Mouse (Mus musculus) left cerebral cortex, adult 9 months (tissue): ENCODE data around the gene Szrd1.

Experiments used
- DNase-seq, 2 experiments: peaks; one replicate each; pipeline ENCODE4 v3.0.0; 2022; ENCODE audit warnings: low spot score in 2 of 2

The Szrd1 gene

DNA sequence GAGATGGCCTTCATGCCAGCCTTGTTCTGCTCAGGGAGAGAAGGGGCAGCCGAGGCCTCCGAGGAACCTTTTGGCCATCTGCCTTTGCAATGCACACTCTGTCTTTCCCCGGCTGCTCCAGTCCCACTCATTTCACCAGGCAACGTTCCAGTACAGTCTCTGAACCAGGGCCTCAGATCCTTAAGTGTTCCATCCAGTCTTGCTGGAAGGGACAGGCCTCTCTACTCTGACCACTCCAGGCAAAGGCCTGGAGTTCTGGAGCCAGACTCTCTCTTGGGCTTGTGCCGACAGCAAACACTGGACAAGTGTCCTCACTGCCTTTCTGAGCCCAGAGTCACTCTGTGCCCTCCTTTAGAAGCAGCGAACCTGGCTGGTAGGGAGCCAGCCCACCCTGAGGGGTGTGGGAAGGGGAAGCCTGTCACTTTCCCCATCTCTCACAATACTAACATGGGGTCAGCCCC lies 25.0 kb downstream of the Szrd1 start:
- DNase-seq: peak in 1 of 2 experiments; percentile 42

DNA sequence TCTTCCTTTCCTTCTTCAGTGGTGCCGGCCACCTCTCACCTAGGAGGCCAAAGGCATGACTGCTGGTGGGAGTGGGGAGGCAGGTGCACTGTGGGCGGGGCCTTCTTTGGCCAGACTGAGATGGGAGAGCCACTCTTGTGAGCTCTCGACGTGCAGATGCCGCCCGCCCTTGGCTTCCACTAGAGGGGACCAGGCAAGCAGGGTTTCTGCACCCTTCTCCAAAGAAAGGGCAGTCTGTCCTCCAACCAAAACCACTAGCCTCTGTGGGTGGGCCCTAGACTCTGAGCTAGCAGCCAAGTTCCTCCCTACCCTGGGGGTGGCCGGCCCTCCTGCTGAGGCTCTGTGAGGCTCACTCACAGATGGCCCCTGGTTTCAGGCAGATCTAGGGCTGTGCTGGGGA lies 25.7 kb downstream of the Szrd1 start:
- no peak for DNase-seq

DNA sequence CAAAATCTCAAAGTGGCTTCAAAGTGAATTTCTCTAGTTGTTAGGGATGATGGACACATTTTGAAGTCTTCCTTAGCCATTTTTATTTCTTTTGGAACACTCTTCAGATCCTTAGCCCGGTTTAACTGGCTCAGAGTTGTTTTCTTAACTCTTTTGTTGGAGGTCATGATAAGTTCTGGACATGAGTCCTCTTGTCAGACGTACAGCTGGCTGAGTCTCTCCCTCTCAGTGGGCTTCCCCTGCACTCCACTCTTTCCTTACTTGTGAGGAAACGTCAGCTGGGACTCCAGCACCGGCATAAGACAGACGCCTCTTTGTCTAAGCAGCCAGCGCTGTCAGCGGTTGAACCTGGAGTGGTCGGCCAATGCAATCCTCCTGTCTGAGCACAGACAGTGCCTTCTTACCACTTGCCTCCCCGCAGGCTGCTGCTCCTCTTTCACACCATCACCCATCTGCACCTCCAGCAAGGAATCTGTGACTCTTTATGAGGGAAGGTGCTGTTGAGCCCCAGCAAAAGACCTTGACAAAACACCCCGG lies 31.3 kb downstream of the Szrd1 start:
- no peak for DNase-seq

DNA sequence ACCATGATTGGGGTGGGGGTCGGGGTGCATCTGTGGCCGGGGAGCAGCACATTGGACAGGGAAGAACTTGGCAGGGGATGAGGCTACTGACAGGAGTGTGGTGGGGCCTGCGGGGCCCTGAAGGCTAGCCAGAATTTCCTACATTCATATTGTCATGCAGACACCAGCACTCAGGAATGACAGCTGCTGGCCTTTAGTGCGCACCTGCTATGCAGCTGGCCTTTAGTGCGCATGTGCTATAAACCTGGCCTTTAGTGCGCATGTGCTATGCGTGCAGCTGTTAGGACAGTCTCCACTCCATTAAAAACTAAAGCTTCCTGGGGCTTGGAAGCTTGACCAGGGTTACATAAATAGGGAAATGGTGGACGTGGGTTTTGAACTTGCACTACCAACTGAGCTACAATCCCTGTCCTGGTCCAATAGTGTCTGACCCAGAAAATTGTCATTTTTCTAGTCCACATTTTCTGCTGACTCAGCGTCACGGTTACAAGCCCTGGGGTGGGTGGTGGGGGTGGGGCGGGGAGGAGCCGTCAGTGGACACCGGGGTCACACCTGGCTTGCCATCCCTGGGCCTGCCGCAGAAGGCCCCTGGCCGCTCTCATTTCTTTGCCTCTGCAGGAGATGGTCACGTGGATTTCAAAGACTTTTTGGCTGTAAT lies 32.9 kb downstream of the Szrd1 start:
- no peak for DNase-seq

DNA sequence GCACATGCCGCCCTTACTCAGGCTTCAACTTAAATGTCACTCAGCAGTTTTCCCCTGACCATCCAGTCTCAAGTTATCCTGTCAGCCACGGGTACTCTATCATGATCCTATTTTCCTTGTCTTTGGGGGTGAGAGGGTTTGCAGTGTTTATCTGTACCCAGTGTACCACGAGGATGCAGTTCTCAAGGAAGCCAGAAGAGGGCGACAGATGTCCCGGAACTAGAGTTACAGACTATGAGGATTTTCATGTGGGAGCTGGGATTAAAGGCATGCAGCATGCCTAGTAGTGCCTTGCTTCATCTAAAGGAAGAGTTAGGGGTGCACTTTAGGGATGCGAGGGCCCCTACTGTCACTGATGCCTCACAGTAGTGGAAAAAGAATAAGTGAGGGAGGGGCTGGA lies 37.7 kb downstream of the Szrd1 start:
- no peak for DNase-seq

DNA sequence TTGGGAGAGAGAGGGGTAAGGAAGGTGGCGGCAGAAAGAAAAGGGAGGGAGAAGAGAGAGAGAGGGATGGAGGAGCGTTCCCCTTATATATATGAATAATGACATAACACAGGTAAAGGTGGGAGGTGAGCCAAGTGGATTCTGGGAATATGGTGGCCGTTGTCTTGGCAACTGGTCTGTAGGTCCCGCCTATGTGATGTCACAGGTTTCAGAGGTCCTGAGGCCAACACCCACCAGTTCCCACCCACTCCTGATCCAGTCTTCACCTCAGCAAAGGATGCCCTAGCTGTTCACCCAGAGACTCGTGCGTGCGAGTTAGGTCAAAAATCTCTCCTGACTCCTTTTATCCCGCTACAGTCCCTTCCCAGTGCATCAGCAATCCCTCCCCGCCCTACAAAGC lies 38.3 kb downstream of the Szrd1 start:
- no peak for DNase-seq

DNA sequence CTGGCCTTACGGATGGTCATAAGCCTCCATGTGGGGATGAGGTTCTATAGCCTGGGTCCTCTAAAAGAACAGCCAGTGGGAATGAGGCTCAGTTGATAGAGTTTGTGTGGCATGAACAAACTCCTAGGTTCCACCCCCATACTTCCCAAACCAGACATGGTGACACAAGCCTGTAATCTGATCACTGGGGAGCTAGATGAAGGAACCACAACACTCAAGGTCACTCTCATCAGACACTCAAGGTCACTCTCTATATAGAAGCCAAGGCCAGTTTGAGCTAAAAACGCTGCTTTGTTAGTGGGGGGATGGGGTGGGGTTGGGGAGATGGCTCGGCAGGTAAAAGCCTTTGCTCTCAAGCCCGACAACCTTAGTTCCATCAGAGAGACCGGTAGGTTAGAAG lies 39.6 kb downstream of the Szrd1 start:
- DNase-seq: no peak

DNA sequence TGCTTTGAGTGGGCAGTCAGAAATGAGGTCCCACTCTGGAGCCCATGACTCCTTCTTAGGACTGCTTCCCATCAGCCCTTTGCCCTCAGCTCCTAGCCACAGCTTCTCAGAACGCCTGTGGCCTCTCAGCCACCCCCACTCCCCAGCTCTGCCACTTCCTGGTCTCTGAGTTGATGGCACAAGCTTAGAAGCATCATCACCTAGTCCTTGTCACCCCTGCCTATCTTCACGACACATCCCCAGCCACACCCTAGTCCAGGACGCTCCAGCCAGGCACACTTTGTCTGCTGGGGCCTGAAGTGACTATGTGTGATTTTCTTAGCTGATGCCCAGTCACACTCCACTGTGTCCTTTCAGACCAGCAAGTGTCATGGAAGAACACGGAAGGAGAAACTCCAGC lies 40.6 kb downstream of the Szrd1 start:
- no peak for DNase-seq

DNA sequence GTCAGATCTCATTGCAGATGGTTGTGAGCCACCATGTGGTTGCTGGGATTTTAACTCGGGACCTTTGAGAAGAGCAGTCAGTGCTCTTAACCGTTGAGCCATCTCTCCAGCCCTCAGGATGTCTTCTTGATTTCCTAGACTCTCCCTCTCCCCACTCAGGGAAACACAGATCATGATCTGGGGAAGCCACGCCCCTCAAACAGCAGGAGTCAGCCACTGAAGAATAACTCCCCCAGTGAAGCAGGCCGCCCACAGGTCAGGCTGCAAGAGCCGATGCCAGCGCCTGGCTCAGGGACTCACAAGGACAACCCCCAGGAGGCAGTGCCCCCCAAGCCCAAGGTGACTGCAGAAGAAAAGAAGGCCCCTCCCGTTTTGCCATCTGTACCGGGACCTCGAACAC lies 42.9 kb downstream of the Szrd1 start:
- DNase-seq: no peak

DNA sequence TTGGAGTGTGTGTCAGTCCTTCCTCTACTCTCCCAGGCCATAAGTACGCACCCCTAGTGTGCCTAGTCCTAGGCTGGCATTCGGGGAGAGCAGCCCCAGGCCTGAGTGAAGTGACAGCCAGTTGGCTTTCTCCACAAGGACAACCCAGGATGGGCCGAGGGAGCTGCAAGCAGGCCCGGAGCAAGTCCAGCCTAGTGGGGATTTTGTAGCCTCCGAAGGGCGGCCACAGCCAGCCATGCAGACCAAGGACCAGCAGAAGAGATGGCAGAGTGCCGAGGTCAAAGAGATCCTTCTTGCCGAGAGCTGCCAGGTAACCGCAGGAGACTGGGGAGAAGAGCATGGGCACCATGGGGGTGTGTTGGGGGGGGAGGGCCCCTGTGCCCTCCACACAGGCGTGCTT lies 44.6 kb downstream of the Szrd1 start:
- DNase-seq: no peak

DNA sequence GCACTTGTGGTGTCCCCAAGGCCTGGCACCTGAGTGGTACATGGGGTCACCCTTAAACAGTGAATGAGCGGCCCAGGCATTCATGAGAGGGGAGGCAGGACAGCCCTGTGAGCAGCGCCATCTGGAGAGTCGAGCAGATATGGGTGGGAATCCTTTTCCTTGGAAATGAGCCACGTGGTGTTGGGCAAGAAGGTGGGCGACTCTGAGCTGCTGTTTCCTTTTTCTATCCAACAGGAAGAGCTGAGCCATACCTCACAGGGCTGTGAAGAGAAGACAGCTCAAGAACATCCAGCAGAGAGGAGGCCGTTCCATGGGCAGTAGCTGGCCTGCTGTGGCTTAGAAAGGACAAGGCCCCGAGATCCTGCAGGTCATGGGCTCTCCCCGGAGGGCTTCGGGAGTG lies 50.9 kb downstream of the Szrd1 start:
- no peak for DNase-seq

DNA sequence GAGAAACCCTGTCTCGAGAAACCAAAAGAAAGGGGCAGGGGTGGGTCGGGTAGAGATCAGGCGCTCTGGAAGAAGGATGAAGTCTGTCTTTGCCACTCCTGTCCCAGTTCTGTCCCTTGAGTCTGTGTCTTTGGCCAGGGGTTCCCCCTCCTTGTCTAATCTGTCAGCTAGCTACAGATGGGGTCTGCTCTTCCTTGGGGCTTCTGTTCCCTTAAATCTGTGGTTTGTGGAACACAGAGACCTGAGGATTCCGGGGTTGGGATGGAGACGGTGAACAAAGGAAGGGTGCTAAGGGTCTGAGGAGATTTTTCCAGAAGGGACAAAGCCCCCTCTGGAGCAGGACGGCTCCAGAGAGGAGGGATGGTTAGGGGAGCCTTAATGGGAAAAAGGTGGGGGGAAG lies 51.5 kb downstream of the Szrd1 start, which contains the start of gene Spata21:
Gene Spata21, plus strand, starts transcription at position 301 of the 400 bp plus-strand sequence.
- DNase-seq: no peak

DNA sequence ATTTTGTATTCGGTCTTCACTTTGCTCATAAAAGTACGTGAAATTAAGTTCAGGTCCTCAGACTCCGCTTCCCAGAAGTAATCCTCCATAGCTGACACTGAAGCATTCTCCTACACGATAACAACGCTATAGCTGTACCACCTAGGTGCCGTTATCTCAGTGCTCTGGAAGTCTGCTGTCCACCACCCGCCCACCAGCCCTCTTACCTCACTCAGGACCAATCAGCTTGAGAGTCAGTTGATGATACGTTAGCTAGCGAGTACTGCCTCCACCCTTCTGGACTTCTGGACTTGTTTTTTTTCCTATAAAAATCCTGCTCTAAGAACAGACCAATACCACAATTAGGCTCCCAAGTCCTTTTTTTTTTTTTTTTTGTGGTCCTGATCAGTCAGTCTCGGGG lies 52.7 kb downstream of the Szrd1 start:
- no peak for DNase-seq

DNA sequence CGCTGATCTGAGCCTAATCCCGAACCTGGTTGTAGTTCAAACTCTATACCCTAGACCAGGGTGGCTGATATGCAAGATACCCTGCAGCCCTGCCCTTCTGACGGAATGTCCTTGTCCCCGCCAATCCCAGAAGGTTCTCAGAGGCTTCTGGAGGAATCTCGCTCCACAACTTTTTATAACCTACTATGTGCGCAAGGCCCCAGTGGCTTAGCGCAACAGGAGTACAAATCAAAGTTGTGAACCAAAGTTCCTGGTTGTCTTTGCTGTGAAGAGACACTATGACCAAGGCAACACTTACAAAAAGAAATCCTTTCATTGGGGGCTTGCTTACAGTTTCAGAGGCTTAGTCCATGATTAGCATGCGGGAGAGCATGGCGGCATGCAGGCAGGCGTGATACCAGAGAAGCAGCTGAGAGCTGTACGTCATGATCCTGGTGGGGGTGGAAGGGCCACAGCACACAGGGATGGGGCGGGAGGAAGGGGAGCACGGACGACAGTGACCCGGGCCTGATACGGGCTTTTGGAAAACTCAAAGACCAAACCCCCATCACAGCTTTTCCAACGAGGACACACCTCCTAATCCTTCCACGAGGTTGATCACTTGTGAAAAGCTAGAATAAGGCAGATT lies 61.0 kb downstream of the Szrd1 start:
- no peak for DNase-seq

DNA sequence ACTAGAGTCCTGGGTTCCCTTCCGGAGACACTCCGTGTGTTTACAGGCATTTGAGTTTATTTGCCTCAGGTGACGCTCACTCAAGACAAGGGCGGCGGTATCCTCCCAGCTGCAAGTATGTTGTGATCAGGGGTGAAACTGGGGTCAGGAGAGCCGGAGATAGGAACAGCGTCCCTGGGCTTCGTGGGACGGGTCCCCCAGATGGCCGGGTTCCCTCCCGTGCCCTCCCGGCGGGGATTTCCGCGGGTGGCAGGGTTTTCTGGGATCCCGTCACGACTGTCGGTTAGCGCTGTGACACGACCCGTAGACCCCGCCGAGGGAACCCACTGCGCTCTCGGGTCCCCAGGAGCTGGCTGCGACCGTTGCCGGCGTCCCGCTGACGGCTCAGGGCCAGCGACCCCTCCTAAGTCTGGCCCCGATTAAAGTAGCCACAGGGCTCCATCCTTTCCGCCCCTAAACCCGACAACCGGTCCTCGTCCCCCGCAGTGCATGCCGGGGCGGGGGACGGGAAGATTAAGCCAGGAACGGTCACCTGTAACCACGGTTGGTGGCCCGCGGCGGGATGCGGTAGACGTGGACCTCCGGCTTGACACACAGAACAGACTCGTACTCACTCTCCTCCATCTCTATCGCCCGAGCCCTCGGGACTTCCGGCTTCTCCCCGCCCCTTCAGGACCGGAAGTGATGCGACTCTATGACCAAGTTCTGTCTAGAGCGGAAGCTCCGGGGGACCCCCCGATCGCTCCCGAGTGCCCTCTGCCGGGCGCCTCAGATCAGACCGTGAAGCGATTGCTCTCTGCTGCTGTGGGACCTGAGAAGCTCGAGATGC lies 61.7 kb downstream of the Szrd1 start, which contains the start of gene Necap2:
Gene Necap2, minus strand, starts transcription at position 677 of the 829 bp plus-strand sequence.
- DNase-seq: peak; percentile 88 to 94

DNA sequence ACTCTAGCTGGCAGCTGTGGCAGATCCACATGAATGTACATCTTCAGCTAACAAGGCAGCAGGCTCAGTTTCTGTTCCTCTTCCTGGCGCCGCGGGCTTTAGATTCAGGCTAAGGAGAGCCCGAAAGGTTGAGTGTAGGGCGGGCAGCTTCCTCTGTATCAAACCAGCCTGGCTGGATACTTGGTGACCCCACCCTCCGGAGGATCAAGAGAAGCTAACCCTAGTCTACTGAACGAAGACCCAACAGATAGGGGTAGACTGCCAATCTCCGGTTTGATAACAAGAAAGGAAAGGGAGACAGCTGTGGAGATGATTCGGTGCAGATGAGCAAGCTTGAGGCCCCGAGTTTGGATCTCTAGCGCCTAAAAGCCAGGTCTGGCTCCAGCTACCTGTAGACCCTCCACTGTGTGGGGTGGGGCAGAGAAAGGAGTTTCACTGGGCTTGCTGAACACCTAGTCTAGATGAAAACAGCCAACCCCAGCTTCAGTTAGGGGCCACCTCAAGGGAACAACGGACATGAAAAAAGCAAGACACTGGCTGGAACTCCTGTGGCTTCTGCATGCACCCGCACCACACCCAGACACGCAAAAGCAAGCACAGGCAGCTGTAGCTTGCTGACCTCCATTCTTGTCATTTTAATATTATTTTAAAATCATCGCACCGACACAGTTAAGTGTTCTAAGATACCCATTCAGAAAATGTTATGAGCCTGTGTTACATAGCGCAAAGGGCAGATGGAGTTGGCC lies 62.6 kb downstream of the Szrd1 start:
- DNase-seq: no peak

DNA sequence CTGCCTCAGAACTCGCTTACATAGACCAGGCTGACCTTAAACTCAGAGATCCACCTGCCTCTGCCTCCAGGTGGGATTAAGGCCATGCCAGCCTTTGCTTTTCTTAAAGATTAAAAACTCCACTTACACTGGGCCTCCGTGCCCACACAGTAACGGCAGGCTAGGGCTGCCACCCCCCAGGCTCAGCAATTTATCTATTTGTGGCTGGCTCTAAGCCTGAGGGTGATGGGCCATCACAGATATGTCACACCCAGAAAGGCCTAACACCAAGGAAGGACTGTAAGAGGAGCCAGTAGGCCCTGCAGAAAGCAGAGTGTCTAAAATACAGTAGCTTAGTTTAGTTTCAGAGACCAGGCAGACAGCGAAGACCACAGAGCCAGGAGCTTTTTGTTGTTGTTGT lies 65.5 kb downstream of the Szrd1 start:
- no peak for DNase-seq

DNA sequence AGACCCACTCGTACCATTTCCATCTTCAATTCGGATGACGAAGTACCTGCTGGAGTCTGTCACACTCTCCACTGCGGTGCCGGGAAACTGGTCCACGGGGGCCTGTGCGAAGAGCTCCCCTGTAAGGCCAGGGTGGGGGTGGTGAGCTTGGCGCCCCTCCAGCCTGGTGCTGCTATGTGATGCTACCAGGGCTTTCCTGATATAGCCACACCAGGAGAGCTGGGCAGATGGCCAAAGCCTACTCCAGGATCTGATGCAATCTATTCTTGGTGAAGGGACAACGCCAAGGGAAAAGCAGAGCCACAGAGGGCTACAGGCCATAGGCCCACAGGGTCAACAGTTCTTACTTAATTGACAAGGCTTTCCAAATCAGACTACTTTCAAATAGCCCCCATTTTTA lies 65.9 kb downstream of the Szrd1 start:
- DNase-seq: peak in 1 of 2 experiments; percentile 81

DNA sequence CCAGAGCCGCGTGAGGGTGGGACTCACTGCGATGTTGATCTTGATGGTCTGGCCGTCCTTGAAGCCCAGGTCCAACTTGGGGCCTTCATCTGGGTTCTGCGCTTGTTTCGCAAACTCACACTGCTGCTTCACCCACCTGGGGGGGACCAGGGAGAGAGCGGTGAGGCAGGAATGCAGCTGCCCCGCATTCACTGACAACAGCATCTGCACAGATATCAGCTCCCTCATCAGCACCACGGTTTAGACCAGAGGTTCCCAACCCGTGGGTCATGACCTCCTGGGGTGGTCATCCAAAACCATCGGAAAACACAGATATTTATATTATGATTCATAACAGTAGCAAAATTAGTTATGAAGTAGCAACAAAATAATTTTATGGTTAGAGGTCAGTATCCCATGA lies 67.1 kb downstream of the Szrd1 start:
- DNase-seq: no peak

DNA sequence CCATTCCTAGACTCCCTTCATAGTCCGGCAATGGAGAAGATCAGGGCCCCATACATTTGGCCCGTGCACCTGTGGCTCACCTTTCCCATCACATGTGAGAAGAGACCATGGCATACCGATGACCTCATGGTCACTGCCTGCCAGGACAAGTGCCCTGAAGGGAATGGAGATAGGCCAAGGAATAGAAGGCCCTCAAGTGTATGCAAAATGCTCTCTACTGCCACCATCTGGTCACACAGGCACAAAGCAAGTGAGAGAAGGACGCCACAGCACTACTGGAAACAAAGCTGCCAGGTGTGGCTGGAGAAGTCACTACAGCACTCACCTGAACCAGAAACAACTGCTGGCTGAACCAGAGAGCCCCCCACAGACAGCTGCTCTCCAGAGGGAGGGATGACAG lies 69.8 kb downstream of the Szrd1 start:
- no peak for DNase-seq

DNA sequence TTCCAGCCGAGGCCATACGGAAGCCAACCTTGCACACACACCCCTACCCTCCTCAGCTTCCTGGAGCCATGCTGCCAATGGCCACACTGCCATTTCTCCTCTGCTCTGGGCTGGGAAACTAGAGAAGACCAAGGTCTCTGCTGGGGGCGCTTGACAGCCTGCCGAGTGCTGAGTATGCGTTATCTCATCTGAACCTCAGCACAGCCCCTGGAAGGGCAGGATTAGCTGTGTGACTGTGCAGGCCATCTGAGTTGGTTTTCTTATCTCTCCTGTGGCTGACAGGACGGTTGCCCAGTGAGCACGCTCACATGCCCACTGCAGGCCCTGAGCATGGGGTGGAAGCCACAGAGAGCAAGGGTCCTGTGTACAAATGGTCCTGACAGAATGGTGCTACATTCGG lies 70.9 kb downstream of the Szrd1 start:
- no peak for DNase-seq
